Mouse (Mus musculus) hindbrain, embryonic 15.5 days (tissue): ENCODE results near the gene Tmem185b. TPM values are rescaled to one million over a fixed set of nuclear protein-coding genes. Genes with fewer than 3 reads are reported as not detected.

Source experiments
- ATAC-seq: fragments of 200-750 bp; cut with Nextera tagmentation; 2 replicates; pipeline ENCODE4 v1.8.0; 2017; ENCODE audit warnings: low read depth, moderate number of reproducible peaks, moderate TSS enrichment; ENCODE audit not compliant: low FRiP score
- H3K27ac ChIP-seq: fragments of 300-500 bp; sonication (generic); replicated peaks from 2 replicates; pipeline ENCODE4 v1.5.1; 2015; ENCODE audit warnings: mild to moderate bottlenecking, inconsistent platforms
- H3K27me3 ChIP-seq: fragments of 300-500 bp; sonication (generic); 2 replicates; pipeline ENCODE4 v1.6.1; 2015; ENCODE audit warnings: control low read depth, inconsistent platforms
- H3K36me3 ChIP-seq: fragments of 300-500 bp; sonication (generic); 2 replicates; pipeline ENCODE4 v1.6.1; 2015; ENCODE audit warnings: control low read depth, inconsistent platforms
- H3K4me1 ChIP-seq: fragments of 300-500 bp; sonication (generic); replicated peaks from 2 replicates; pipeline ENCODE4 v1.6.1; 2015; ENCODE audit warnings: control low read depth, inconsistent platforms
- H3K4me2 ChIP-seq: fragments of 300-500 bp; sonication (generic); 2 replicates; pipeline ENCODE4 v1.6.1; 2015; ENCODE audit warnings: moderate library complexity, mild to moderate bottlenecking, inconsistent platforms
- H3K4me3 ChIP-seq: fragments of 300-500 bp; sonication (generic); 2 replicates; pipeline ENCODE4 v1.5.1; 2015; ENCODE audit warnings: mild to moderate bottlenecking, inconsistent platforms
- H3K9ac ChIP-seq: fragments of 300-500 bp; sonication (generic); 2 replicates; pipeline ENCODE4 v1.6.1; 2015; ENCODE audit warnings: inconsistent platforms
- H3K9me3 ChIP-seq: fragments of 300-500 bp; sonication (generic); 2 replicates; pipeline ENCODE4 v1.6.1; 2016; ENCODE audit warnings: control low read depth, inconsistent platforms
- WGBS: fragments of 180-500 bp; shearing (Covaris S2); methylation state at CpG from one replicate; pipeline ENCODE4 v1.1.7; 2015; 5-methylcytosine and 5-hydroxymethylcytosine counted together
- polyA plus RNA-seq: library from polyadenylated mRNA; unstranded; fragments of >200 nt; fragmentation: Nextera tagmentation; extraction: Ambion mirVana; gene quantifications from 2 replicates; pipeline ENCODE4 v1.2.1, GENCODE M21; 2015

Tmem185b gene
- 17.3 and 19.1 TPM in 2 replicates for polyA plus RNA-seq

- Histone ChIP-seq H3K9ac (peak within 1 kb of the TSS; percentile 87), H3K27me3 (no peaks in the 10 kb centered on the region), H3K4me1 (peaks cover 27% of the 10 kb centered on the region), H3K36me3 (peaks cover 20% of the 10 kb centered on the region), H3K9me3 (no peaks in the 10 kb centered on the region), H3K4me3 (peak within 1 kb of the TSS; percentile 89), H3K4me2 (peak within 1 kb of the TSS; percentile 84), H3K27ac (peak within 1 kb of the TSS; percentile 91)
- WGBS, result 2% methylated on average over 80 of the region's 82 CpGs
- peak; percentile 97 for ATAC-seq
Observed at GRCm38 (mm10) chr1:119525689-119526591, at the start of gene Tmem185b. Gene Tmem185b (plus strand): TSS chr1:119526160.

- no peak overlapping the region for H3K27ac ChIP-seq
- no peak for ATAC-seq
- 87% methylated on average over 7 of the region's 7 CpGs for WGBS
- no peaks in the 10 kb centered on the region for H3K9me3 ChIP-seq
- peaks cover 2% of the 10 kb centered on the region for H3K4me1 ChIP-seq
- no peaks in the 10 kb centered on the region; the same call in none of the 2 replicates for H3K36me3 ChIP-seq
- no peak overlapping the region for H3K9ac ChIP-seq
- no peak overlapping the region for H3K4me3 ChIP-seq
- no peaks in the 10 kb centered on the region for H3K27me3 ChIP-seq
- H3K4me2 ChIP-seq, result no peak overlapping the region
Observed at GRCm38 (mm10) chr1:119476905-119477353, 49.0 kb upstream of the Tmem185b start.

GRCm38 (mm10) chr1:119479641-119480040, 46.3 kb upstream of the Tmem185b start:
- no peaks in the 10 kb centered on the region for H3K4me1 ChIP-seq
- H3K27me3 ChIP-seq, result no peaks in the 10 kb centered on the region
- 92% methylated on average over 4 of the region's 4 CpGs for WGBS
- H3K36me3 ChIP-seq, result no peaks in the 10 kb centered on the region; the same call in none of the 2 replicates
- no peaks in the 10 kb centered on the region for H3K9me3 ChIP-seq
- no peak overlapping the region for H3K27ac ChIP-seq
- no peak overlapping the region for H3K4me3 ChIP-seq
- no peak overlapping the region for H3K4me2 ChIP-seq
- no peak overlapping the region for H3K9ac ChIP-seq
- no peak for ATAC-seq

- no peaks in the 10 kb centered on the region for H3K27me3 ChIP-seq
- ATAC-seq, result no peak
- no peak overlapping the region for H3K27ac ChIP-seq
- H3K9me3 ChIP-seq, result no peaks in the 10 kb centered on the region
- no peaks in the 10 kb centered on the region; the same call in none of the 2 replicates for H3K36me3 ChIP-seq
- H3K9ac ChIP-seq, result no peak overlapping the region
- 93% methylated on average over 8 of the region's 8 CpGs for WGBS
- H3K4me3 ChIP-seq, result no peak overlapping the region
- no peaks in the 10 kb centered on the region for H3K4me1 ChIP-seq
- H3K4me2 ChIP-seq, result no peak overlapping the region
Observed at GRCm38 (mm10) chr1:119480678-119481077, 45.3 kb upstream of the Tmem185b start.

DNA sequence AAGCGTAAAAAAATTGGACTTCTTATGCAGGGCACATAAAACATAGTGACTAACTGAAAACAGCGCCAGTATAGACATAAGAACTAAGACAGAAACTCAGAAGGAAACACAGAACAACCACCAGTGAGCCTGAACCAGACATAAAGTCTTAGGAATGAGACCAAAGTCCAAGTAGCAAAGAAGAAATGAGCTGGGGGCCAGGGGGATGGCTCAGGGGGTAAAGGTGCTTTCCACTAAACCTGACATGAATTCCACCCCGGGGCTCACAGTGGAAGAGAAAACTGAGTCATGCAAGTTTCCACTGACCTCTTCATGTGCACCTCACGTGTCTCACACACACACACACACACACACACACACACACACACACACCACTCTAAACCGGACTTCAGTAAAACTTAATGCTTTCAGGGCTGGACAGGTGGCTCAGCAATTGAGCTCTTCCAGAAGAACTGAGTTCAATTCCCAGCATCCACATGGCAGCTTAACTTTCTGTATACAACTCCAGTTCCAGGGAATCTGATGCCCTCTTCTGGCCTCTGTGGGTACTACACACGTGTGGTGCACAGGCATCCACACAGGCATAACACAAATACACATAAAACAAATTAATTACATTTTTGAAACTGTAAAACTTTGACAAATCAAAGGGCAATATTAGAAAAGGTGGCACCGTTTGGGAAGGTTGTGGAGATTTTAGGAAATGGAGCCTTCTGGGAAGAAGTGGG, 44.6 kb upstream of the Tmem185b start:
- H3K4me2 ChIP-seq, result no peak overlapping the region
- WGBS, result 96% methylated on average over 7 of the region's 7 CpGs
- no peak overlapping the region for H3K4me3 ChIP-seq
- no peaks in the 10 kb centered on the region for H3K27me3 ChIP-seq
- no peak overlapping the region for H3K27ac ChIP-seq
- no peak overlapping the region for H3K9ac ChIP-seq
- no peak for ATAC-seq
- no peaks in the 10 kb centered on the region; the same call in none of the 2 replicates for H3K36me3 ChIP-seq
- H3K9me3 ChIP-seq, result no peaks in the 10 kb centered on the region
- no peaks in the 10 kb centered on the region for H3K4me1 ChIP-seq

DNA sequence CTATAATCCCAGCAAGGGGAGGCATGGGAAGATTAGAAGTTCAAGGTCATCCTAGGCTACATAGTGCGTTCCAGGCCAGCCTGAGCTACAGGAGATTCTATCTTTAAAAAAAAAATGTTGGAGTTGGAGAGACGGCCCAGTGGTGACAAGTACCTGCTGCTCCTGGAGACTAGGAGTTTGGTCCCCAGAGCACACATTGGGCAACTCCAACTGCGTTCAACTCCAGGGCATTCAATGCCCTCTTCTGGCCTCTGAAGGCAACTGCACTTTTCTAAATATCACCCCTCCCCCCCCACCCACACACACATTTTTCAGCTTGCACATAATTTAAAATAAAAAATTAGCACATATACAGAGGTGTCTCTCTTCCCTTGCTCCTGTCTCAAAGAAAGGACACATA, 43.1 kb upstream of the Tmem185b start:
- Histone ChIP-seq H3K9ac (no peak overlapping the region), H3K4me1 (peaks cover 13% of the 10 kb centered on the region), H3K9me3 (no peaks in the 10 kb centered on the region), H3K4me2 (no peak overlapping the region), H3K4me3 (no peak overlapping the region), H3K27ac (no peak overlapping the region), H3K27me3 (no peaks in the 10 kb centered on the region), H3K36me3 (no peaks in the 10 kb centered on the region; the same call in 1 of the 2 replicates)
- 56% methylated on average over 3 of the region's 3 CpGs for WGBS
- ATAC-seq, result no peak

DNA sequence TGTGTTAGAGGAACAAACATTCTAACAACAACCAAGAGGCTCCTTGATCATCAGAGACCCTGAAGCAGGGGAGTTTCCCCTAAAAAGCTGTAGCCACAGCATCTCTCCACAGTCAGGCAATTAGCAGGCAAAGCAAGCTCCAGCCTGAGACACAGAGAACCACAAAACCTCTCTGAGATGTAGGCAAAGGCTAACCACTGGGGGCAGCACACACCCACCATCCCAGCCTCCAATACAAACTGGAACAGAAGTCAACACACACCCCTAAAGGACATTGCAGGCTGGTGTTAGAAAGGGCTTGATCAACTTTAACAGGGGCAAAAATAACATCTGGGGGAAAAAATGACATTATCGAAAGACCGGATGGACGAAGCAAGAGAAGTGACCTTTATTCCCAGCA, 41.5 kb upstream of the Tmem185b start:
- Histone ChIP-seq H3K27ac (no peak overlapping the region), H3K27me3 (no peaks in the 10 kb centered on the region), H3K36me3 (no peaks in the 10 kb centered on the region; the same call in 1 of the 2 replicates), H3K4me2 (no peak overlapping the region), H3K9me3 (no peaks in the 10 kb centered on the region), H3K4me3 (no peak overlapping the region), H3K9ac (no peak overlapping the region), H3K4me1 (peaks cover 18% of the 10 kb centered on the region)
- WGBS, result 63% methylated on average over 3 of the region's 3 CpGs
- no peak for ATAC-seq

DNA sequence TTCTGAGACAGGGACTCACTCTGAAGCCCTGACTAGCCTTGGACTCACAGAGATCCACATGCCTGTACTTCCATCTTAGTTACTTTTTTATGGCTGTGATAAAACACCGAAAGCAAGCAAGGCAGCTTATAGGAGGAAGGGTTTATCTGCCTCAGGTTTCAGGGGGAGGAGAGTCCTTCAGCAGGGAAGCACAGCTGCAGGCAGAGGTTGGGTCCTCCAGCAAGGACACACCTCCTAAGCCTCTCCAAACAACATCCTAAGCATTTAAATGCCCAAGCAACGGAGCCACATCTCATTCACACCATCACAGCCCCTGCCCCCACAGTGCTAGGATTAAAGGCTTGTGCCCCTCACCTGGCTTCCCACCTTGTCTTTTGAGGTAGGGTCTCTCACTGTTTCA, 40.1 kb upstream of the Tmem185b start:
- Histone ChIP-seq H3K36me3 (no peaks in the 10 kb centered on the region; the same call in 1 of the 2 replicates), H3K9ac (no peak overlapping the region), H3K27me3 (no peaks in the 10 kb centered on the region), H3K9me3 (no peaks in the 10 kb centered on the region), H3K4me2 (no peak overlapping the region), H3K4me1 (peaks cover 18% of the 10 kb centered on the region), H3K4me3 (no peak overlapping the region), H3K27ac (no peak overlapping the region)
- 19% methylated on average over 2 of the region's 2 CpGs for WGBS
- ATAC-seq, result no peak

DNA sequence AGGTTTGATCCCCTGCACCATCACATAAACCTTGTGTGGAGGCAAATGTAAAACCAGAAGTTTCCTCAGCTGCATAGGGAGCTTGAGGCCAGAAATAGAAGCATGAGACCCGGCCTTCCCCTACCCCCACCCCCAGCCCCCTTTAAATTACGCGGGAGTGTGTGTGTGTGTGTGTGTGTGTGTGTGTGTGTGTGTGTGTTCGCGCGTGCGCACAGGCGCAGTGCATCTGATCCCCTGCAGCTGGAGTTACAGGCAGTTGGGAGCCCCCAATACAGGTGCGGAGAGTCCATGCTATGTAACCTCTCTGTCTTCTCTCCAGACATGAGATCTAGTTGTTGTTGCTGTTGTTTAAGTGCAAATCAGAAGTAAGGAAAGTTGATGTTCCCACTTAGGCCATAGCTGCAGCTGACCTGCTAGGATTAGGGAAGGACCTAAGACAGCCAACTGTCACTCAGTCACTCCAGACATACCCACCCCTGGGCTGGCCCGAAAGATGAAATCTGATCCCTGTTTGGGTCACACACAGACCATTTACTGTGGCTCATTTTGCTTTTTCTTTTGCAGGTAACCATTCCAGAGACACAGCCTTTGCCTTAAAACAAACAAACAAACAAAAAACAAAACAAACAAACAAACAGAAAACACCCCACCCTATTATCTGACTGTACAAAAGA, 37.9 kb upstream of the Tmem185b start:
- ATAC-seq, result no peak
- H3K9ac ChIP-seq, result no peak overlapping the region
- H3K4me1 ChIP-seq, result peaks cover 29% of the 10 kb centered on the region
- no peaks in the 10 kb centered on the region for H3K27me3 ChIP-seq
- WGBS, result 64% methylated on average over 10 of the region's 10 CpGs
- no peak overlapping the region for H3K4me3 ChIP-seq
- no peak overlapping the region for H3K27ac ChIP-seq
- H3K4me2 ChIP-seq, result no peak overlapping the region
- no peaks in the 10 kb centered on the region for H3K9me3 ChIP-seq
- H3K36me3 ChIP-seq, result no peaks in the 10 kb centered on the region

DNA sequence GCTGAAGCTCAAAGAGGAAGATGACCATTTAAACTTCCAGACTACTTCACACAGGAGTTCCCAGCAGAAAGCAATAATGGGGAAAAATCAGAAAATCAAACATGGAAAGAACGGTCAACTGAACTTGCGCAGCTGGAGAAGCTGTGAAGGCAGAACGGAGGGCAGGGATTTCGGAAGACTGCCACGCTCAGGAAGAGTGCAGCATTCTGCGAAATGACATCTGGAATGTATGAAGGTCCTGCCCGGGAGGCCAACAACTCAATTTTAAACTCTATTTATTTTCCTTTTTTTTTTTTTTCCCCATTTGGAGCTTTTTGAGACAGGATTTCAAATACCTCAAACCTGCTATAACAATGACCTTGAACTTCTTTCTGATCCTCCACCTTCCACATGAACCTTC, 35.2 kb upstream of the Tmem185b start:
- no peak for ATAC-seq
- Histone ChIP-seq H3K27ac (no peak overlapping the region), H3K4me3 (no peak overlapping the region), H3K27me3 (no peaks in the 10 kb centered on the region), H3K9me3 (no peaks in the 10 kb centered on the region), H3K4me1 (peaks cover 29% of the 10 kb centered on the region), H3K9ac (no peak overlapping the region), H3K36me3 (no peaks in the 10 kb centered on the region), H3K4me2 (no peak overlapping the region)
- WGBS, result 75% methylated on average over 7 of the region's 7 CpGs

- 55% methylated on average over 11 of the region's 11 CpGs for WGBS
- H3K4me3 ChIP-seq, result no peak overlapping the region
- H3K9me3 ChIP-seq, result no peaks in the 10 kb centered on the region
- H3K4me1 ChIP-seq, result peaks cover 30% of the 10 kb centered on the region
- no peaks in the 10 kb centered on the region for H3K27me3 ChIP-seq
- H3K36me3 ChIP-seq, result no peaks in the 10 kb centered on the region
- no peak overlapping the region for H3K27ac ChIP-seq
- no peak overlapping the region for H3K4me2 ChIP-seq
- peak; percentile 42; the same call in 1 of the 2 replicates for ATAC-seq
- H3K9ac ChIP-seq, result no peak overlapping the region
Observed at GRCm38 (mm10) chr1:119492097-119492496, 33.9 kb upstream of the Tmem185b start.
